Mouse (Mus musculus): ENCODE measurements at regions not wholly inside any gene's neighbourhood (a gene's known extent, or its start where the extent isn't known, plus 50 kb on each side); places are given as distances from the start of the nearest gene placed in this dataset.

DNA sequence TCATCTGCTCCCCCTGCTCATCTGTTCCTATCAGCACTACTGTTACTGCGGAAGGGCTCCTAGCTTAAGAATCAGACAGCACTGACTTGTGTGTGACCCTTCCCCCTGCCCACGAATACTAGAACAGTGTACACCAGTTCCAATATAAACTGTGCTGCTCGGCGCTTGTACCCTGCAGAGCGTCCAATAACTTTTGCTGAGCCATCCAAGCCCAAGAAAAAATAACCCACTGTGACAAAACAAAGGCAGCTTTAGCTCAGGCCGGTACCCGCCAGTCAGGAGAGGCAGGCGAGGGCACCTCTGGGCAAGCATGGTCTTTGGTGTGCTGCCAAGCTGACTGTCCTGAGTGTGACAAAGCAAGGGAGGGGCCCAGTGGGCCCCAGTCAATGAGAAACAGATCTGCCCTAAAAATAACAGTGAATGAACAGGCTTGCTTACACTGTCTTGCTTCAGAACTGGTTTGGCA, 185.0 kb upstream of the Sesn3 start:
- no peak overlapping the region for H3K4me3 ChIP-seq (ENCODE audit: low read length)
- H3K9ac ChIP-seq (ENCODE audit: low read depth, low read length), result no peak overlapping the region
- peak; percentile 84 for ATAC-seq
- H3K27ac ChIP-seq (ENCODE audit: low read depth, low read length), result no peak overlapping the region
- WGBS, result 29% methylated on average over 8 of the region's 8 CpGs
- no peaks in the 10 kb centered on the region for H3K36me3 ChIP-seq (ENCODE audit: control insufficient read depth, insufficient read depth, low read length)
- H3K27me3 ChIP-seq (replicated peaks; ENCODE audit: control insufficient read depth, insufficient read depth, low read length), result no peaks in the 10 kb centered on the region
- H3K4me2 ChIP-seq (ENCODE audit: low read length), result no peak overlapping the region
- no peaks in the 10 kb centered on the region for H3K9me3 ChIP-seq (ENCODE audit: control insufficient read depth, low read length)
- 0 out of 2 replicates have a peak, but pooled peaks cover 3% of the 10 kb centered on the region for H3K4me1 ChIP-seq (ENCODE audit: control insufficient read depth, insufficient read depth, low read depth, low read length)

DNA sequence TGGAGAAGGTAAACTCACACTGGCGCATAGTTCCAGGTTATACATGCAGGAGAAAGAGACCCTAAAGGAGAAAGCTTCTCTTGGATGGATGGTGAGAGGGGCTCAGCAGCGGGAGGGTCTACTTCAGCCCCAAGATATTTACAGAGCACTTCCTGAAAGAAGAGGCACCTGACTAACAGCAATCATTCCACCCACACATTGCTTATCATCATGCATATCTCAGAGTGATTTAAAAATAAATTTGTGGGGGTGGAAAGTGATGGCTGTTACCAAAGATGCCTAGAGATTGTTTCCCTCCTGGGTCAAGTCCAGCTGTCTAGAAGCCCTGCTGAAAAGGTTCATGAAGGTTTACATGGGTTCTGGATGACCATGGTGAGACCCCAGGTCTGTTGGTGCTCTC, 184.4 kb upstream of the Sesn3 start:
- Histone ChIP-seq H3K27me3 (replicated peaks; ENCODE audit: control insufficient read depth, insufficient read depth, low read length) (no peaks in the 10 kb centered on the region), H3K9me3 (ENCODE audit: control insufficient read depth, low read length) (no peaks in the 10 kb centered on the region), H3K27ac (ENCODE audit: low read depth, low read length) (no peak overlapping the region), H3K36me3 (ENCODE audit: control insufficient read depth, insufficient read depth, low read length) (no peaks in the 10 kb centered on the region), H3K9ac (ENCODE audit: low read depth, low read length) (no peak overlapping the region), H3K4me2 (ENCODE audit: low read length) (no peak overlapping the region), H3K4me1 (ENCODE audit: control insufficient read depth, insufficient read depth, low read depth, low read length) (0 out of 2 replicates have a peak, but pooled peaks cover 3% of the 10 kb centered on the region), H3K4me3 (ENCODE audit: low read length) (no peak overlapping the region)
- ATAC-seq, result no peak
- WGBS, result 97% methylated on average over 2 of the region's 2 CpGs

GRCm38 (mm10) chr9:14091099-14091930, 183.6 kb upstream of the Sesn3 start:
- H3K9me3 ChIP-seq (ENCODE audit: control insufficient read depth, low read length), result no peaks in the 10 kb centered on the region
- no peak for ATAC-seq
- no peaks in the 10 kb centered on the region for H3K27me3 ChIP-seq (replicated peaks; ENCODE audit: control insufficient read depth, insufficient read depth, low read length)
- no peaks in the 10 kb centered on the region for H3K36me3 ChIP-seq (ENCODE audit: control insufficient read depth, insufficient read depth, low read length)
- 0 out of 2 replicates have a peak, but pooled peaks cover 3% of the 10 kb centered on the region for H3K4me1 ChIP-seq (ENCODE audit: control insufficient read depth, insufficient read depth, low read depth, low read length)
- no peak overlapping the region for H3K27ac ChIP-seq (ENCODE audit: low read depth, low read length)
- 76% methylated on average over 8 of the region's 8 CpGs for WGBS
- H3K9ac ChIP-seq (ENCODE audit: low read depth, low read length), result no peak overlapping the region
- H3K4me2 ChIP-seq (ENCODE audit: low read length), result no peak overlapping the region
- H3K4me3 ChIP-seq (ENCODE audit: low read length), result no peak overlapping the region

DNA sequence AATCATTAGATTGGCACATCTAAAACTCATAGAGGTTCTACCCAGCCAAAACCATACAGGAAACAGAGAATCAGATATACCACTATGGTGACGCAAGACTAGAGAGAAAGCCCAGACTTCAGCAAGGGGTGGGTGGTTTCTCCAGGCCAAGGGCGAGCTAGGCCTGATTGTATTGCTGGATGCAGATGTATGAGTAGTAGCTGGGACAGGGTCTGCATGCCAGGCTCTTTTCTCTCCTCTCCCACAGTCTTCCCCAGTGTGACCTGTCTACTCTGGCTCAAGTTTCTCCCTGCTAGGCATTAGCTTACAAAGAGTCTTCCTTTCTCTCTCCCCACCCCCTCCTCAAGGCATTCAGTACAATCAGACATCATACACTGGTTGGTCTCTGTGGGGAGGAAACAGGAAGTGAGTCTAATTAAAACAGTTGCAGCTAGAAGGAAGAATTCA, 181.8 kb upstream of the Sesn3 start:
- no peaks in the 10 kb centered on the region for H3K9me3 ChIP-seq (ENCODE audit: control insufficient read depth, low read length)
- no peaks in the 10 kb centered on the region for H3K27me3 ChIP-seq (replicated peaks; ENCODE audit: control insufficient read depth, insufficient read depth, low read length)
- no peaks in the 10 kb centered on the region for H3K36me3 ChIP-seq (ENCODE audit: control insufficient read depth, insufficient read depth, low read length)
- H3K4me3 ChIP-seq (ENCODE audit: low read length), result no peak overlapping the region
- no peak overlapping the region for H3K9ac ChIP-seq (ENCODE audit: low read depth, low read length)
- no peak overlapping the region for H3K4me2 ChIP-seq (ENCODE audit: low read length)
- no peak overlapping the region for H3K27ac ChIP-seq (ENCODE audit: low read depth, low read length)
- 87% methylated on average over 2 of the region's 2 CpGs for WGBS
- ATAC-seq, result no peak
- H3K4me1 ChIP-seq (ENCODE audit: control insufficient read depth, insufficient read depth, low read depth, low read length), result 0 out of 2 replicates have a peak, but pooled peaks cover 3% of the 10 kb centered on the region

DNA sequence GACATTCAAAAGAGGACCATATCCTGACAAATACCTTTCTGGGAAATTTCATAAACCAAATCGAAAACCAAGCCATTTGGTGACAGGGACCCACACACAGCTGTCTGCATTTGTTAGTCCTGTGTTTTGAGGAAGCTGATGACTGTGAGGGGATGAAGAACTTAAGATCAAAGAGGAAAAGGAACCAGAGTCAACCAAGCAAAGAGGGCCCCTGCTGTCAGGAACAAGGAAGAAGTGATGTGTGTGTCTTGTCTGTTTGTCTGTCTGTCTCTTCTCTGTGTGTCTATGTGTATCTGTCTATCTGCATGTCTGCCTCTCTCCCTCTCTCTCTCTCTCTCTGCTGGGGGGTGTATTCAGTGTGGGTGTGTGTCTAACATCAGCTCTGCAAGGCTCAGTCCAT, 171.3 kb upstream of the Sesn3 start:
- Histone ChIP-seq H3K4me1 (ENCODE audit: control insufficient read depth, insufficient read depth, low read depth, low read length) (no peaks in the 10 kb centered on the region), H3K9me3 (ENCODE audit: control insufficient read depth, low read length) (no peaks in the 10 kb centered on the region), H3K4me3 (ENCODE audit: low read length) (no peak overlapping the region), H3K36me3 (ENCODE audit: control insufficient read depth, insufficient read depth, low read length) (no peaks in the 10 kb centered on the region), H3K27me3 (replicated peaks; ENCODE audit: control insufficient read depth, insufficient read depth, low read length) (no peaks in the 10 kb centered on the region), H3K9ac (ENCODE audit: low read depth, low read length) (no peak overlapping the region), H3K27ac (ENCODE audit: low read depth, low read length) (no peak overlapping the region), H3K4me2 (ENCODE audit: low read length) (no peak overlapping the region)
- ATAC-seq, result no peak
- 79% methylated on average over 1 of the region's 1 CpGs for WGBS

DNA sequence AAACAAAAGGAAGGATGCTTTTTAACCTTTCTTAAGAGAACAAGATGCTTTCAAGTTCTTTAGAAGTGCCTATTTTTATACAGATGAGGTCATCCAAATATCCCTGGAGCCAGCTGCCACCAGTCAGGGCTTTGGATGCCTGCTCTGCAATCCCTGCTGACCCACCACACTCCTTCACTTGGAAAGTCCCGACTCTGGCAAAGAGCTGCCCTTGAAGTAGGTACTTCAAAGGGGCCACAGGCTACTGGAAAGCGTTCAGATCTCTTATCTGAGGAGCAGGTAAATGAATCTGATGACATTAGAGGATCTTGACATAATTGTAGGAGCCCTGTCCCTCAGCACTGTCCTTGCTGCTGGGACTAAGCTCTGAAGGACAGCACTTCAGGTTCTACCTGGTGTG, 169.9 kb upstream of the Sesn3 start:
- Histone ChIP-seq H3K4me3 (ENCODE audit: low read length) (no peak overlapping the region), H3K9ac (ENCODE audit: low read depth, low read length) (no peak overlapping the region), H3K36me3 (ENCODE audit: control insufficient read depth, insufficient read depth, low read length) (no peaks in the 10 kb centered on the region), H3K4me2 (ENCODE audit: low read length) (no peak overlapping the region), H3K9me3 (ENCODE audit: control insufficient read depth, low read length) (no peaks in the 10 kb centered on the region), H3K27ac (ENCODE audit: low read depth, low read length) (no peak overlapping the region), H3K4me1 (ENCODE audit: control insufficient read depth, insufficient read depth, low read depth, low read length) (no peaks in the 10 kb centered on the region), H3K27me3 (replicated peaks; ENCODE audit: control insufficient read depth, insufficient read depth, low read length) (no peaks in the 10 kb centered on the region)
- ATAC-seq, result no peak
- 63% methylated on average over 2 of the region's 2 CpGs for WGBS

- 100% methylated on average over 1 of the region's 1 CpGs for WGBS
- Histone ChIP-seq H3K4me3 (ENCODE audit: low read length) (no peak overlapping the region), H3K27ac (ENCODE audit: low read depth, low read length) (no peak overlapping the region), H3K9ac (ENCODE audit: low read depth, low read length) (no peak overlapping the region), H3K27me3 (replicated peaks; ENCODE audit: control insufficient read depth, insufficient read depth, low read length) (no peaks in the 10 kb centered on the region), H3K4me2 (ENCODE audit: low read length) (no peak overlapping the region), H3K36me3 (ENCODE audit: control insufficient read depth, insufficient read depth, low read length) (no peaks in the 10 kb centered on the region), H3K9me3 (ENCODE audit: control insufficient read depth, low read length) (no peaks in the 10 kb centered on the region), H3K4me1 (ENCODE audit: control insufficient read depth, insufficient read depth, low read depth, low read length) (no peaks in the 10 kb centered on the region)
- ATAC-seq, result no peak
Observed at GRCm38 (mm10) chr9:14106371-14106770, 168.5 kb upstream of the Sesn3 start.

DNA sequence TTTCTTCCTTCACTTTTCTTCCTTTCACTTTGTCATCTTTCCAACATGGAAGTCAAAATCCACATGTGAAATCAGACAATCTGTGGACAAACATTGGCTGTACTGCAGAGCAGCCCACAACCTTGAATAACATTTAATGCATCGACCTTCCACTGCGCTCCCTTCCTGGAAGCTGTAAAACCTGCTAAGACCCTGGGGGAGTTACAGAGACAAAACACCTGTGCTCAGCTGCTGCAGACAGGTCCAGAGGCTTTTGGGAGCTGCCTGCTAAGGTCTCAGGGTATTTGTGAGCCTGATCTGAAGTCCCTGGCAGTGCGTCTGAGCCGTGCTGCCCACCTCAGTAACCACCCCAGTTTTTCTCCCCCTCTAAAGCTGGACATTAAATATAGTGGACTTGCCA, 166.1 kb upstream of the Sesn3 start:
- ATAC-seq, result no peak
- Histone ChIP-seq H3K27ac (ENCODE audit: low read depth, low read length) (no peak overlapping the region), H3K27me3 (replicated peaks; ENCODE audit: control insufficient read depth, insufficient read depth, low read length) (no peaks in the 10 kb centered on the region), H3K36me3 (ENCODE audit: control insufficient read depth, insufficient read depth, low read length) (no peaks in the 10 kb centered on the region), H3K4me1 (ENCODE audit: control insufficient read depth, insufficient read depth, low read depth, low read length) (no peaks in the 10 kb centered on the region), H3K4me3 (ENCODE audit: low read length) (no peak overlapping the region), H3K4me2 (ENCODE audit: low read length) (no peak overlapping the region), H3K9ac (ENCODE audit: low read depth, low read length) (no peak overlapping the region), H3K9me3 (ENCODE audit: control insufficient read depth, low read length) (no peaks in the 10 kb centered on the region)
- 96% methylated on average over 4 of the region's 4 CpGs for WGBS

DNA sequence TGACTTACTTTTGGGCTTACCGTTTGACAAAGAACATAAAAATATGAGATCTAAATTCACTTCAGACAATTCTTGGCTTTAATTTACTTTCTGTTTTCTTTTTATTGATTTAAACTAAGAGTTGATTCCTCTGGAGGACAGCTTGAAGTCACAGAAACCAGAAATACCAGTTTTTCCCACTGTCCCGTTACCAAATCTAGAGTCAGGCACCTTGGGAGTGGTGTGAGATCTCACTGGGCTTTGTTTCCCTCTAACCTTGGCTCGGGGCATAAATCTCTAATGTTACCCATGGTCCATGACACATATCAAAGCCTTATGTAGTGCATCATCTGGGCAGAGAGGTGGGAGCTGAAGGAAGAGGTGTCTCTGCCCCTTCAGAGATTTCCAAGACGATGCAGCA, 165.4 kb upstream of the Sesn3 start:
- H3K27me3 ChIP-seq (replicated peaks; ENCODE audit: control insufficient read depth, insufficient read depth, low read length), result no peaks in the 10 kb centered on the region
- no peak overlapping the region for H3K4me2 ChIP-seq (ENCODE audit: low read length)
- ATAC-seq, result no peak
- 84% methylated on average over 4 of the region's 4 CpGs for WGBS
- no peaks in the 10 kb centered on the region for H3K9me3 ChIP-seq (ENCODE audit: control insufficient read depth, low read length)
- no peak overlapping the region for H3K9ac ChIP-seq (ENCODE audit: low read depth, low read length)
- H3K4me3 ChIP-seq (ENCODE audit: low read length), result no peak overlapping the region
- no peak overlapping the region for H3K27ac ChIP-seq (ENCODE audit: low read depth, low read length)
- H3K4me1 ChIP-seq (ENCODE audit: control insufficient read depth, insufficient read depth, low read depth, low read length), result no peaks in the 10 kb centered on the region
- no peaks in the 10 kb centered on the region for H3K36me3 ChIP-seq (ENCODE audit: control insufficient read depth, insufficient read depth, low read length)

Measured in hindbrain, embryonic 16.5 days (tissue).